Mouse (Mus musculus): Measurements from ENCODE around the gene Setd4. TPM values are rescaled to one million over a fixed set of nuclear protein-coding genes. Genes with fewer than 3 reads are reported as not detected.

Setd4 gene
- polyA plus RNA-seq, 1 experiment = 39.7 TPM

DNA sequence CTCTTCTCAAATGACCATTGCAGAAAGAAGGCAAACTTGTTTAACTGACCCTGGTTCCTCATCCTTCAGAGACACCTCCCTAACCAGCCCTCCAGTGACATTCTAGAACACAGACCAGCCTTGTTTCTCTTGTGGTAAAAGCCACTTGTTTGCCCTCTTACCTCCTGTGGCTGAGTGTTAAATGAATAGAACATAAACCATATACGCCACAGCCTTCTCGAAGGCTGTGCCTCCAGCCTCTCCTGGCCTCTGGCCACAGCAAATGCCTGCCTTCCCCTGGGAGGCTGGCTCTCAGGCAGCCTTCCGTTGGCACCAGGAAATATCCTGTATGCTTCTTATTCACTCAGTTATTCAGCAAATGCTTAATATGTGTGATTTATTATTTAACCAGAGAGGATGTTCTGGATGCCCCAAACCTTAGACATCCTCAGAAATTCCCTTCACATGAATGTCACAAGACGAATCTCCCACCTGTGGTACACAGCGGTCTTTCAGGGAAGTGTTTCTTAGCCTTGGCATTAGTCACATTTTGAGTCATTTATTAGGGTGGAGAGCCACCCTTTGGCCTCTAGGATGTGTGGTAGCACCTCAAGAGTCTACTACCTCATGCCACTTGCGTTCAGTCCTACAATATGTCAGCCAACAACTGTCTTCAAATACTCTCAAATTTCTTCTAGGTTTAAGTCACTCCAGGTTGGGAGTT lies 68.6 kb downstream of the Setd4 start:
- no peak for DNase-seq
- TF ChIP-seq POLR2A (IDR thresholded peaks at IDR 0.05; ENCODE audit: control insufficient read depth, extremely low read depth, insufficient read depth, low read length, poor library complexity) (no peak), CTCF (IDR thresholded peaks at IDR 0.05; ENCODE audit: borderline replicate concordance, control insufficient read depth, extremely low read depth, insufficient read depth, low read length, poor library complexity) (no peak)
- H3K4me3 ChIP-seq (ENCODE audit: control insufficient read depth, insufficient read depth, low read length) = no peak overlapping the region
- no peaks in the 10 kb centered on the region for H3K36me3 ChIP-seq (ENCODE audit: control insufficient read depth, insufficient read depth, low read length)
- 70% methylated on average over 6 of the region's 6 CpGs for whole genome bisulfite sequencing
- H3K4me1 ChIP-seq (replicated peaks; ENCODE audit: control insufficient read depth, insufficient read depth, low read length) = no peaks in the 10 kb centered on the region
- no peak overlapping the region for H3K27ac ChIP-seq (ENCODE audit: control insufficient read depth, insufficient read depth, low read length)
- no peaks in the 10 kb centered on the region for H3K27me3 ChIP-seq (ENCODE audit: control insufficient read depth, insufficient read depth, low read length)

Other genes starting within 250 kb of the Setd4 start
- gene Cbr1, start 1.8 kb upstream of the Setd4 start, polyA plus RNA-seq (2012; rRNA removed) = 88.0 and 92.0 TPM in 2 replicates
- 0.14 TPM in 1 of 2 replicates, not detected in the other for gene Gm5678, start 24.0 kb upstream of the Setd4 start, polyA plus RNA-seq (2012; rRNA removed)
- gene Cbr3, start 79.2 kb upstream of the Setd4 start, polyA plus RNA-seq (2012; rRNA removed) = 6.6 and 8.9 TPM in 2 replicates
- gene Dop1b, start 107.8 kb upstream of the Setd4 start, polyA plus RNA-seq (2012; rRNA removed) = 59.3 and 60.6 TPM in 2 replicates
- 16.7 and 17.4 TPM in 2 replicates for gene Morc3, start 228.1 kb upstream of the Setd4 start, polyA plus RNA-seq (2012; rRNA removed)